7 mouse cellular contexts compared by ENCODE assay signal in the genomic region with DNA sequence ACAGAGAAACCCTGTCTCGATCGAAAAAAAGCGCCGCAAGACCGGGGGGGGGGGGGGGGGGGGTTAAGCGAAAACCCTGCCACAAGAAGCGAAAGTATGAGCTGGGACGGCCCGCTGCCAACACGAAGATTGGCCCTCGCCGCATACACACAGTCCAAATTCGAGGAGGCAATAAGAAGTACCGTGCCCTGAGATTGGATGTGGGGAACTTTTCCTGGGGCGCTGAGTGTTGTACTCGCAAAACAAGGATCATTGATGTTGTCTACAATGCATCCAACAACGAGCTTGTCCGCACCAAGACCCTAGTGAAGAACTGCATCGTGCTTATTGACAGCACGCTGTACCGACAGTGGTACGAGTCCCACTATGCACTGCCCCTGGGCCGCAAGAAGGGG. TPM values are rescaled to one million over a fixed set of nuclear protein-coding genes. Genes with fewer than 3 reads are reported as not detected.
DNase-seq lines count a peak whose midpoint lies in the region; ATAC-seq and TF ChIP-seq lines count a peak whose summit lies in the region.
"Not testable (repeated sequence)": the region's sequence is repeated elsewhere in the genome, so short reads cannot be mapped to it uniquely, and the experiment has no call there.

No protein-coding gene starts in this region.

- H3K9me3 ChIP-seq in forebrain, embryonic 12.5 days; heart, embryonic 16.5 days (replicated peaks; ENCODE audit: control insufficient read depth, low read length); intestine, postnatal 0 days (ENCODE audit: control insufficient read depth); megakaryocyte, embryonic 14.5 days: not testable (repeated sequence)

- peak overlapping the region; percentile 99 for H3K27ac ChIP-seq in bone marrow, adult 2 months (ENCODE audit: control insufficient read depth, insufficient read depth, low read depth, low read length, poor library complexity)
- not testable (repeated sequence) for H3K27ac ChIP-seq in forebrain, embryonic 12.5 days; olfactory bulb, adult 2 months (ENCODE audit: insufficient read depth, low read depth, low read length)
- H3K27ac ChIP-seq in heart, embryonic 16.5 days (ENCODE audit: low read length): peak overlapping the region; percentile 89
- peak overlapping the region; percentile 77; the same call in 1 of the 2 replicates for H3K27ac ChIP-seq in intestine, postnatal 0 days (ENCODE audit: low read depth, low read length)
- H3K27ac ChIP-seq in liver, adult 2 months (replicated peaks; ENCODE audit: insufficient read depth, low read depth, low read length): peak overlapping the region; percentile 92

- H3K4me2 ChIP-seq in forebrain, embryonic 12.5 days: peak overlapping the region; percentile 64
- H3K4me2 ChIP-seq in heart, embryonic 16.5 days (ENCODE audit: low read depth, low read length): peak overlapping the region; percentile 53
- peak overlapping the region; percentile 66 for H3K4me2 ChIP-seq in intestine, postnatal 0 days (replicated peaks; ENCODE audit: low read depth)

- not testable (repeated sequence) for H3K36me3 ChIP-seq in forebrain, embryonic 12.5 days (replicated peaks); heart, embryonic 16.5 days (ENCODE audit: control insufficient read depth, insufficient read depth); intestine, postnatal 0 days (ENCODE audit: control insufficient read depth, insufficient read depth); liver, adult 2 months (ENCODE audit: control insufficient read depth, insufficient read depth, low read length)
- H3K36me3 ChIP-seq in megakaryocyte, embryonic 14.5 days (replicated peaks; ENCODE audit: low read length): peaks cover 11% of the 10 kb centered on the region

- not testable (repeated sequence) for TF ChIP-seq CTCF in bone marrow, adult 2 months (IDR thresholded peaks at IDR 0.05; ENCODE audit: control insufficient read depth, insufficient read depth, low read length); intestine, postnatal 0 days (IDR thresholded peaks at IDR 0.05; ENCODE audit: low read depth); liver, adult 2 months (IDR thresholded peaks at IDR 0.05; ENCODE audit: low read depth, low read length); olfactory bulb, adult 2 months (IDR thresholded peaks at IDR 0.05; ENCODE audit: insufficient read depth, low read depth, low read length)

- H3K27me3 ChIP-seq in forebrain, embryonic 12.5 days; heart, embryonic 16.5 days (ENCODE audit: control insufficient read depth, insufficient read depth, low read length); intestine, postnatal 0 days (replicated peaks; ENCODE audit: control insufficient read depth, insufficient read depth, low read length); liver, adult 2 months (ENCODE audit: control insufficient read depth, insufficient read depth, low read length); megakaryocyte, embryonic 14.5 days (replicated peaks): not testable (repeated sequence)

- WGBS in bone marrow, adult 2 months: 4% methylated on average over 23 of the region's 23 CpGs
- WGBS in forebrain, embryonic 12.5 days: 35% methylated on average over 21 of the region's 23 CpGs
- 24% methylated on average over 20 of the region's 23 CpGs for WGBS in heart, embryonic 16.5 days
- WGBS in intestine, postnatal 0 days: 29% methylated on average over 18 of the region's 23 CpGs
- 17% methylated on average over 23 of the region's 23 CpGs for WGBS in liver, adult 2 months
- WGBS in olfactory bulb, adult 2 months: 18% methylated on average over 22 of the region's 23 CpGs

- peak overlapping the region; percentile 100 for H3K4me3 ChIP-seq in bone marrow, adult 2 months (replicated peaks; ENCODE audit: control insufficient read depth, low read depth, low read length)
- H3K4me3 ChIP-seq in forebrain, embryonic 12.5 days (replicated peaks): peak overlapping the region; percentile 67
- peak overlapping the region; percentile 81 for H3K4me3 ChIP-seq in heart, embryonic 16.5 days (ENCODE audit: low read length)
- peak overlapping the region; percentile 91 for H3K4me3 ChIP-seq in intestine, postnatal 0 days (ENCODE audit: low read depth, low read length)
- peak overlapping the region; percentile 100 for H3K4me3 ChIP-seq in liver, adult 2 months (ENCODE audit: insufficient read depth, low read depth, low read length)
- peak overlapping the region; percentile 95 for H3K4me3 ChIP-seq in megakaryocyte, embryonic 14.5 days (replicated peaks)
- peak overlapping the region; percentile 56 for H3K4me3 ChIP-seq in olfactory bulb, adult 2 months (ENCODE audit: insufficient read depth, low read depth, low read length)

- not testable (repeated sequence) for TF ChIP-seq POLR2A in bone marrow, adult 2 months (IDR thresholded peaks at IDR 0.05; ENCODE audit: borderline replicate concordance, control insufficient read depth, low read depth, low read length); liver, adult 2 months (IDR thresholded peaks at IDR 0.05; ENCODE audit: extremely low read depth, insufficient read depth, low read length); olfactory bulb, adult 2 months (IDR thresholded peaks at IDR 0.05; ENCODE audit: insufficient read depth, low read depth, low read length)

- not testable (repeated sequence) for ATAC-seq in forebrain, embryonic 12.5 days (ENCODE audit: low FRiP score); heart, embryonic 16.5 days (replicated peaks; ENCODE audit: extremely low read depth, insufficient read depth, low FRiP score); intestine, postnatal 0 days

- not testable (repeated sequence) for H3K4me1 ChIP-seq in bone marrow, adult 2 months (ENCODE audit: control insufficient read depth, insufficient read depth, low read length); forebrain, embryonic 12.5 days; heart, embryonic 16.5 days (ENCODE audit: control insufficient read depth, insufficient read depth, low read length); intestine, postnatal 0 days (replicated peaks; ENCODE audit: control insufficient read depth, insufficient read depth, low read length); liver, adult 2 months (ENCODE audit: control insufficient read depth, insufficient read depth, low read length); olfactory bulb, adult 2 months (ENCODE audit: control insufficient read depth, insufficient read depth, low read length)
- peaks cover 49% of the 10 kb centered on the region for H3K4me1 ChIP-seq in megakaryocyte, embryonic 14.5 days

- H3K9ac ChIP-seq in forebrain, embryonic 12.5 days: peak overlapping the region; percentile 88; the same call in 1 of the 2 replicates
- H3K9ac ChIP-seq in heart, embryonic 16.5 days (ENCODE audit: low read length): peak overlapping the region; percentile 93
- 0 out of 2 replicates have a peak overlapping the region, but pooled peaks have one; percentile 95 for H3K9ac ChIP-seq in intestine, postnatal 0 days (ENCODE audit: low read depth, low read length)
- peak overlapping the region; percentile 90; the same call in 1 of the 2 replicates for H3K9ac ChIP-seq in liver, adult 2 months (ENCODE audit: low read depth, low read length)

- DNase-seq in liver, adult 2 months (ENCODE audit: extremely low read depth, low read depth, low spot score): peak; percentile 31

- peaks cover 15% of the 10 kb centered on the region for H3K79me2 ChIP-seq in liver, adult 2 months (ENCODE audit: control insufficient read depth, insufficient read depth, low read length)

RNA-seq across cellular contexts. Expression of gene Mdm4, which starts 4.6 kb away (rescaled TPM):
- 33.1 and 66.0 TPM in 2 replicates for polyA plus RNA-seq in bone marrow, adult 2 months (2011; ENCODE audit: insufficient read depth, insufficient read length, low replicate concordance, missing spikeins)
- polyA plus RNA-seq in forebrain, embryonic 12.5 days (2016; fragmentation: Nextera tagmentation; extraction: Ambion mirVana): 52.8 and 53.1 TPM in 2 replicates
- polyA plus RNA-seq in heart, embryonic 16.5 days (2015; fragmentation: Nextera tagmentation; extraction: Ambion mirVana): 20.7 and 25.6 TPM in 2 replicates
- polyA plus RNA-seq in intestine, postnatal 0 days (2015; fragmentation: Nextera tagmentation; extraction: Ambion mirVana): 10.0 and 13.1 TPM in 2 replicates
- 40.9 and 41.8 TPM in 2 replicates for total RNA-seq in liver, adult 2 months (2014; rRNA removed)
- 8.9 and 14.3 TPM in 2 replicates for polyA plus RNA-seq in liver, adult 2 months (2012; rRNA removed)
- polyA plus RNA-seq in megakaryocyte, embryonic 14.5 days (2012; ENCODE audit: insufficient read depth, low replicate concordance): 7.3 TPM in 1 of 2 replicates, not detected in the other
- polyA plus RNA-seq in olfactory bulb, adult 2 months (2012; ENCODE audit: insufficient read depth, insufficient read length, low replicate concordance, missing spikeins): 64.3 and 103 TPM in 2 replicates

RNA-seq across cellular contexts. Expression of gene Pik3c2b, which starts 19.7 kb away (rescaled TPM):
- 6.6 and 17.9 TPM in 2 replicates for polyA plus RNA-seq in bone marrow, adult 2 months (2011; ENCODE audit: insufficient read depth, insufficient read length, low replicate concordance, missing spikeins)
- 21.3 and 22.0 TPM in 2 replicates for polyA plus RNA-seq in forebrain, embryonic 12.5 days (2016; fragmentation: Nextera tagmentation; extraction: Ambion mirVana)
- polyA plus RNA-seq in heart, embryonic 16.5 days (2015; fragmentation: Nextera tagmentation; extraction: Ambion mirVana): 9.5 and 10.1 TPM in 2 replicates
- polyA plus RNA-seq in intestine, postnatal 0 days (2015; fragmentation: Nextera tagmentation; extraction: Ambion mirVana): 3.1 TPM in 2 replicates
- 2.5 TPM in 2 replicates for total RNA-seq in liver, adult 2 months (2014; rRNA removed)
- polyA plus RNA-seq in liver, adult 2 months (2012; rRNA removed): 1.6 and 3.3 TPM in 2 replicates
- 0.56 and 0.73 TPM in 2 replicates for polyA plus RNA-seq in megakaryocyte, embryonic 14.5 days (2012; ENCODE audit: insufficient read depth, low replicate concordance)
- 38.2 TPM in 1 of 2 replicates, not detected in the other for polyA plus RNA-seq in olfactory bulb, adult 2 months (2012; ENCODE audit: insufficient read depth, insufficient read length, low replicate concordance, missing spikeins)
